Mouse (Mus musculus) small intestine, adult 2 months (tissue): Measurements from ENCODE around the gene March7.

ENCODE experiments used
- CTCF ChIP-seq: fragments of 200-500 bp; IDR thresholded peaks from 2 replicates; pipeline ENCODE4 v1.5.1; 2012; ENCODE audit warnings: low read depth, mild to moderate bottlenecking, control low read depth, inconsistent platforms, low read length, moderate library complexity, mixed read lengths; ENCODE audit not compliant: insufficient replicate concordance, insufficient read length; ENCODE audit errors: extremely low read depth
- POLR2A ChIP-seq: fragments of 200-500 bp; IDR thresholded peaks from 2 replicates; pipeline ENCODE4 v1.6.1; 2012; ENCODE audit warnings: low read depth, mild to moderate bottlenecking, control low read depth, inconsistent platforms, low read length, moderate library complexity

DNA sequence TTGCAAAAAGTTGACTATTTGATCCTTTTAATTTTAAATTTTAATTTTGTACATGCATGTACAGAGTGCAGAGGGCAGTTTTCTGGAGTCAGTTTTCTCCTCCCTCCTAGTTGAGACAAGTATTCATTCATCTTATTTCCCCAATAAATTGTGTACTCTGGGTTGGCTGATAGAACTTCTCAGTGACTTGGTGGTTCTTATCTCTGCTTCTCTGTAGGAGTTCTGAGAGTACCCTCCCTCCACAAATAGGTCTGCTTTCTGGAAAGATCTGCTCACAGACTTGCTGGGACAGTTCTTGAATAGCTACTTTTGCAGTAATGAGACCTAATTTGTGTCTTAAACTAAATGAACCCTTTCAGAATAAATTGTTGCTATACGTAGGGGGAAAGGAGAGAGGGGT is 18.8 kb downstream of the March7 start:
- TF ChIP-seq POLR2A (no peak), CTCF (no peak)
